Mouse (Mus musculus) embryo, embryonic 10 days (tissue): Measurements from ENCODE around the gene Emc6.
A peak's percentile ranks its signal among the peaks of the same experiment; 100 is the strongest.

Experiments
- DNase-seq: peaks from one replicate; pipeline ENCODE4 v3.0.0-alpha.2; 2015; ENCODE audit warnings: low spot score

Gene Emc6

GRCm38 (mm10) chr11:73176186-73176585, 651 bp downstream of the Emc6 start:
- DNase-seq: no peak

- peak; percentile 33 for DNase-seq
Measured at GRCm38 (mm10) chr11:73175612-73176011, 1.2 kb downstream of the Emc6 start.

DNA sequence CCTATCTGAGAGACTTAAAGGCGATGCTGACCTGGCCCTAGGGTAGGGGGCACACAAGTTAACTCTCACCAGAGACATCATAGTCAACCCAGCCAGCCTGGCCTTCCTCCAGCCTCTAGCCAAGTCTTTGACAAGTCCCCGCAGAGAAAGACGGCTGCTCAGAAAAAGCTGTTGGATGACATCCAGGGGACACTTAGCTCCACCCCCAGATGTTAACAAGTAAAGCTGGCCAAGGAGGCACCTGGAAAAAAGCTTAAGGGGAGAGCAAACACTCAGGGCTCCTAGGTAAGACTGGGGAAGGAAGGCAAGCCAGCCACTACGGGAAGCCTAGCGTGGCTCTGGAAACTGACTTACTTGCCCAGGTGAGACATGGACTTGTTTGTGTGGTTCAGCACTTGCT, 4.7 kb downstream of the Emc6 start:
- no peak for DNase-seq

DNA sequence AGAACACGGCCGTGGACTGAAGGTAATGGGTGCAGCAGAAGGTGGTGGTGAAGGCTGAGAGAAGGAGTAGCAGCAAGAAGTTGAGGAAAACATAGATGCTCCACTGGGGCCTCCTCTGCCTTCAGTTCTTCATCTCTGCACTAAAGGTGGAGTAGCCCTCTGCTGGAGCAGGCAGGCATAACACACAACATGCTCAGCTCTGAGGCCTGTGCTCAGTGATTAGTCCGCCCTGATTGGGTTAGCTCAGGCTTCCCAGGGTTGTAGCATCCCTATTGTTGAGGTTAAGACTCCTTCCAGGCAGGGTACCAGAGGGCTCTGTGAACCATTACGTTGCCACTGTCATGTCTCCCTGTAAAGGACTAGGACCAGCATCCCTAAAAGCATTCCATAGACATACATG, 7.6 kb downstream of the Emc6 start:
- peak; percentile 83 for DNase-seq

- DNase-seq: no peak
Measured at GRCm38 (mm10) chr11:73168576-73168975, 8.3 kb downstream of the Emc6 start.

DNA sequence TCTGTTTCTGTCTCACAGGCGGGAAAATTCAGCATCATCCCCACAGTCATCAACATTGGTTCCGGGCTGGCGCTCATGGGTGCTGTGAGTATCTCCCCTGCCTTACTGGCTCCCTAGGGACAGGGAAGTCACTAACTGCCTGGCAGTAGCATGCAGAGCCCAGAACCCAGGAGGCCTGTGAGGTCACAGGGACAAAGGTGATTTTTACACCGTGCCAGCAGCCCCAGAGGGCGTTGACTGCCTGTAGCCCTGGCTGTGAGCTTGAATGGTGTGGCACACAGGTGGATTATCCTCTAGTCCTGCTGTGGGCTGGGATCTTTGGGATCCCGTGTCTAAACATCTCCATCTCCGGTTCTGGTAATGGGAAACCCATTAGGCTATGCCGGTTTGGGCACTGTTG, 8.8 kb downstream of the Emc6 start:
- no peak for DNase-seq

GRCm38 (mm10) chr11:73162284-73162683, 14.6 kb downstream of the Emc6 start:
- no peak for DNase-seq

GRCm38 (mm10) chr11:73161616-73162015, 15.2 kb downstream of the Emc6 start:
- no peak for DNase-seq

GRCm38 (mm10) chr11:73160811-73161200, 16.0 kb downstream of the Emc6 start:
- peak; percentile 27 for DNase-seq

GRCm38 (mm10) chr11:73159957-73160810, 16.7 kb downstream of the Emc6 start, which contains the start of gene P2rx5:
P2rx5 (plus strand) TSS chr11:73160421.
- peak; percentile 78 for DNase-seq

DNA sequence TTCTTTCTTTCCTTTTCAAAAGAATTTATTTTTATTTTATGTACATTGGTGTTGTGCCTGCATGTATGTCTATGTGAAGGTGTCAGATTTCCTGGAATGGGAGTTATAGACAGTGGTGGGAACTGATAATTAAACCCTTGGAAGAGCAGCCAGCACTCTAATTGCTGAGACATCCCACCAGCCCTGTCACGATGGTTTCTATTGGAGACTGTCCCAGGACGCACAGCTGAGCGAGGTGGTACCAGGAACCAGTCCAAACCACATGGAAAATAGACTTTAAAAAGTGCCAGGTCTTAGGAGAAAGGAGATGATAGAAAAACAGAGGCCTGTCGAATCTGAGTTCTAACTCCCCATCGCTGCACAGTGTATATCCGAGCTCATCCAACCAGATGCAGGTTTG, 21.8 kb downstream of the Emc6 start:
- DNase-seq: no peak

GRCm38 (mm10) chr11:73148209-73148608, 28.6 kb downstream of the Emc6 start:
- no peak for DNase-seq

- DNase-seq: no peak
Measured at GRCm38 (mm10) chr11:73146975-73147365, 29.9 kb downstream of the Emc6 start.

GRCm38 (mm10) chr11:73146026-73146974, 30.5 kb downstream of the Emc6 start:
- no peak for DNase-seq

- DNase-seq: no peak
Measured at GRCm38 (mm10) chr11:73144261-73144681, 32.6 kb downstream of the Emc6 start.

DNA sequence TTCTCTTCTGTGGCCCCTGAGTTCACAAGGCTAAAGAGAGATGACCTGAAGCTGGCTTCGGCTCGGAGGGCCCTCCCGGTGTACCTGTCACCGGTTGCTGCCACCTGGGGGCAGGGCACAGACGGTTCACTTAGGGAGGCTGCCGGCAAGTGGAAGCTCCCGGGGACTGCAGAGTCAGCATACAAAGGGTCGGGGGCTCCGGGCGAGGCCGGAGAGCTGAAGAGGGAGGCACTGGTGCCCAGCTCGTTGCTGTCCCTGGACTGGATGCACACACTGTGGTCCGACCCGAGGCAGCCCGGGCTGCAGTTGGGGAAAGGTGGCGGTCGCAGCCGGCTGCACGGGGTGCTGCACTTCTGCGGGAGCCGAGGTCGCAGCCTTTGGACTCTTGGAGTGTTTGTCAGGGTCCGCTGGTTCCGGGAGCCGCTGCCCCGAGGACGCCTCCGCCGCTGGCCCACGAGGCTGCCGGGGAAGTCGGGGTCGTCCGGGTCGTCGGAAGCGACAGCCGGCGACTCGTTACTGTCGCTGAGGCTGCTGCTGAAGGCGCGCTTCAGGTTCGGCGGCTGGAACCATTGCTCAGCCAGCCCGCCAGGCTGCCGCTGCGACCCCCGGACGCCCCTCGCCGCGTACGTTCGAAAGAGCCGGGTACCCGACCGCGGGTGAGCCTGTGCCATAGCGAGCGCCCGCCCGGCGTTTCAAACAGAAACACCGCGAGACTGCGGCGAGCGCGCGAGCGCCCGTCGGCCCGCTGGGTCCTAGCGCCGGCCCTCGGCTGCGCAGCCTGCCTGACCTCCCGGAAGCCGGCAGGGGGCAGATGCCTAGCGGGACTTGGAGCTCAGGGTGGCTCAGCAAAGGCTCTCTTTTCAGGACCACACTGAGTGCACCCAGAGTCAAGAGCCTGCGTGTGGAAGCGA, 39.0 kb downstream of the Emc6 start, which contains the start of gene Haspin:
Gene Haspin (minus strand): TSS at position 704 of the 911 bp plus-strand sequence.
- DNase-seq: peak; percentile 91

GRCm38 (mm10) chr11:73137116-73137515, 39.7 kb downstream of the Emc6 start:
- DNase-seq: no peak

DNA sequence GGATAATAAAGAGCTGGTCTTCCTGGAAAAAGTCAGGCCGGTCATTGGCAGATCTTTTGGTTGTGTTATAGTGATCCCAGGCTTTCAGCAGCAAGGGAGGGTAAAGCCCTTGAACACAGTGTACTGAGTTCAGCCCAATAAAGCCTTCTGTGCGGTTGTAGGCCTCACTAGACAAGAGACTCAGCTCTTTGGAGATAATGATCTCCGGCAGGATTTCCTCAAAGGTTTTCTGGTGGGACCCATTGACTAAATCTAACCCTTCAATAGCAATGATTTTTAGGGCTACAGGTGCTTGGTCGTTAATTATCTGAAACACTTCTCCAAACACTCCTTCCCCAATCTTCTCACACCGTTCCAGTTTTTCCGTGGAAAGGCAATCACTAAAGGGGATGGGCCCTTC, 40.2 kb downstream of the Emc6 start:
- DNase-seq: no peak

GRCm38 (mm10) chr11:73134222-73134621, 42.6 kb downstream of the Emc6 start:
- DNase-seq: no peak

DNA sequence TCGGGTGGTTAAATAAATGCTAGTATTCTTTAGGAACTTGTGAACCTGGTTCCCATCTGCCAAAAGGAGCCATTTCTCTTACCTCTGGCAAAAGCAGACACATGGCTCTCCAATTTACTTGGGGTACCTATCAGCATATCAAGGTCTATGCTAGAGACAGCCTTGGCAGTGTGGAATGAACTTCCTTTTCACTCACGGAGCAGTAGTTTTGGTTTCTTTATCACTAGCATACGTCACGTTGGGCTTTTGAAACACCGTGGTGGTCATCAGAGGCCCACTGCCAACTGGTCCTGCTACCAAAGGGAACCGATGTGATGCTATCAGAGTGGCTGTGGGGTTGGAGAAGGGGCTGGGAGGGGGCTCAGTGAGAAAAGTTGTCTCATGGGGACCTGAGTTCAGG, 43.8 kb downstream of the Emc6 start:
- DNase-seq: no peak

DNA sequence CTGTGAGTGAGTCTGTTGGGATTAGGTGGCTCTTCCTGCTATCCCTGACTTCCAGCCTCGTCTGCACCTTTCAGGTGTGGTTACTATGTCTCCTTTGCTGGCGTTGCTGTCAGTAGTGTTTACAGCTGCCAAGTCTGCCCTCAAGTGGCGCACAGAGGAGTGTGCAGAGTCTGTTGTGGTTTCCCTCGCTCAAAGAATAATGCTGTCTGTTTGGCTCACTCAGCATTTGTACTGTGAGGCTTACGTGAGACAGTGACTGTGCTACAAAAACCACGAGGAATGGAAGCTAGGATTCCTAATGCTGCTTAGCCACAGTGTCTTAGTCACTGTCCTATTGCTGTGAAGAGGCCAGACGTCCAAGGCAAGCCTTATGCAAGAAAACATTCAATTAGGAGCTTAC, 45.8 kb downstream of the Emc6 start:
- no peak for DNase-seq

- DNase-seq: no peak
Measured at GRCm38 (mm10) chr11:73126495-73126894, 50.3 kb downstream of the Emc6 start.
